8 mouse cellular contexts compared by ENCODE assay signal in the genomic region with DNA sequence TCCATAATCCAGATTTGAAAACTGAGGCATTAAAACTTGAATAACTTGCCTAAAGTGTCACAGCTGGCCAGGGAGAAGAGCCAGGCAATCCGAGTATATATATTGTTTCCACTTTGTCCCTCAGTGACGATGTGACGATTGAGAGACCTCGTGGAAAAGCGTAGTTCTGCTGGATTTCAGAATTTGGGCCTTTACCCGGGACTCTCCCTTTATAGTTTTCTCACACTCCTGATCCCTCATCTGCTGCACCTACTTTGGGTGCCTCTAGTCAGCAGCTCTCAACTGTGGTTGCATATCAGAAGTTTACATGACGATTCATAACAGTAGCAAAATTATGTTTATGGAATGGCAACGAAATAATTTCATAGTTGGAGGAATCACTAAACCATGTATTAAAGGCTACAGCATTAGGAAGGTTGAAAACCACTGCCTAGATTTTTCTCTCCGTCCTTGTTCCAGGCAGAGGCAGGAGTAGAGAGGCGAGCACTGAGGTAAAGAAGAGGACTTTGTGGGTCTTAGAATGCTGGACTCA. TPM values are rescaled to one million over a fixed set of nuclear protein-coding genes. Genes with fewer than 3 reads are reported as not detected.
DNase-seq lines count a peak whose midpoint lies in the region; ATAC-seq and TF ChIP-seq lines count a peak whose summit lies in the region.

No protein-coding gene starts in this region.

- WGBS in heart, embryonic 10.5 days = 36% methylated on average over 10 of the region's 10 CpGs
- 25% methylated on average over 10 of the region's 10 CpGs for WGBS in heart, embryonic 14.5 days
- 6% methylated on average over 10 of the region's 10 CpGs for WGBS in liver, embryonic 16.5 days (ENCODE audit: insufficient replicate concordance)

- H3K9me3 ChIP-seq in heart, embryonic 10.5 days = no peaks in the 10 kb centered on the region
- no peaks in the 10 kb centered on the region for H3K9me3 ChIP-seq in ES-E14 (ENCODE audit: control insufficient read depth, insufficient read depth, low read depth, low read length)
- no peaks in the 10 kb centered on the region for H3K9me3 ChIP-seq in heart, embryonic 14.5 days (ENCODE audit: control insufficient read depth, low read length)
- H3K9me3 ChIP-seq in liver, embryonic 16.5 days (replicated peaks; ENCODE audit: control insufficient read depth, low read length) = no peaks in the 10 kb centered on the region

- peak overlapping the region; percentile 87 for H3K4me2 ChIP-seq in heart, embryonic 14.5 days (ENCODE audit: low read length)
- peak overlapping the region; percentile 62 for H3K4me2 ChIP-seq in liver, embryonic 16.5 days (ENCODE audit: low read depth, low read length)

- H3K36me3 ChIP-seq in heart, embryonic 10.5 days = peaks cover 3% of the 10 kb centered on the region; the same call in 1 of the 2 replicates
- H3K36me3 ChIP-seq in ES-E14 (ENCODE audit: control insufficient read depth, insufficient read depth, low read length, poor library complexity, severe bottlenecking) = peaks cover 5% of the 10 kb centered on the region; the same call in 1 of the 2 replicates
- no peaks in the 10 kb centered on the region for H3K36me3 ChIP-seq in heart, embryonic 14.5 days (ENCODE audit: control insufficient read depth, insufficient read depth, low read length)
- no peaks in the 10 kb centered on the region for H3K36me3 ChIP-seq in liver, embryonic 16.5 days (ENCODE audit: control insufficient read depth, insufficient read depth)

- H3K27ac ChIP-seq in heart, embryonic 10.5 days = peak overlapping the region; percentile 97
- H3K27ac ChIP-seq in ES-E14 (ENCODE audit: insufficient read depth, low read depth, low read length, poor library complexity, severe bottlenecking) = no peak overlapping the region
- H3K27ac ChIP-seq in heart, embryonic 14.5 days (replicated peaks in 1 of 2; ENCODE audit: control insufficient read depth in 1 of 2, insufficient read depth in 1 of 2, low read depth in 2 of 2, low read length in 2 of 2) = peak overlapping the region; percentile 41 to 77; a peak in 3 of 4 replicates
- H3K27ac ChIP-seq in liver, embryonic 16.5 days (ENCODE audit: low read length) = peak overlapping the region; percentile 88

- no peaks in the 10 kb centered on the region for H3K27me3 ChIP-seq in heart, embryonic 10.5 days (ENCODE audit: insufficient read depth, poor library complexity, severe bottlenecking)
- H3K27me3 ChIP-seq in heart, embryonic 14.5 days (ENCODE audit: control insufficient read depth, insufficient read depth, low read length) = no peaks in the 10 kb centered on the region
- no peaks in the 10 kb centered on the region for H3K27me3 ChIP-seq in liver, embryonic 16.5 days (ENCODE audit: control insufficient read depth, insufficient read depth, low read depth, low read length)

- intact Hi-C loops in heart, postnatal 25 days (cut with DNase I) = no loop called here

- H3K4me1 ChIP-seq in heart, embryonic 10.5 days = peaks cover 32% of the 10 kb centered on the region
- H3K4me1 ChIP-seq in ES-E14 (ENCODE audit: control insufficient read depth in 2 of 2, insufficient read depth in 2 of 2, low read length in 2 of 2, poor library complexity in 1 of 2) = peaks cover 3 to 10% of the 10 kb centered on the region in 2 experiments; a peak in 3 of 4 replicates
- H3K4me1 ChIP-seq in heart, embryonic 14.5 days (ENCODE audit: control insufficient read depth in 2 of 2, insufficient read depth in 2 of 2, low read length in 2 of 2) = peaks cover 5 to 23% of the 10 kb centered on the region in 2 experiments
- peaks cover 13% of the 10 kb centered on the region for H3K4me1 ChIP-seq in liver, embryonic 16.5 days (ENCODE audit: control insufficient read depth, low read depth, low read length)

- in situ Hi-C loops in ES-E14 (cut with MboI; ENCODE audit: low sequenced_read_pairs in 2 of 2, unreplicated experiment in 2 of 2) = loop anchor here in 1 of 2 experiments (25.0 kb wide), 1 partner anchor 285 kb away; no protein-coding TSS in a partner anchor

- peak overlapping the region; percentile 92 for H3K4me3 ChIP-seq in heart, embryonic 10.5 days
- peak overlapping the region; percentile 78 to 80 for H3K4me3 ChIP-seq in ES-E14 (ENCODE audit: insufficient read depth in 1 of 2, low read depth in 1 of 2, low read length in 2 of 2, poor library complexity in 1 of 2, severe bottlenecking in 1 of 2)
- H3K4me3 ChIP-seq in heart, embryonic 14.5 days (ENCODE audit: control insufficient read depth in 1 of 2, insufficient read depth in 1 of 2, low read depth in 1 of 2, low read length in 2 of 2) = peak overlapping the region; percentile 85 to 90
- H3K4me3 ChIP-seq in liver, embryonic 16.5 days (ENCODE audit: low read depth, low read length) = peak overlapping the region; percentile 86

- peak overlapping the region; percentile 88 for H3K9ac ChIP-seq in ES-E14 (ENCODE audit: insufficient read depth, low read depth, low read length, poor library complexity, severe bottlenecking)
- peak overlapping the region; percentile 89 for H3K9ac ChIP-seq in heart, embryonic 14.5 days (ENCODE audit: low read length)
- peak overlapping the region; percentile 87 for H3K9ac ChIP-seq in liver, embryonic 16.5 days (ENCODE audit: low read depth, low read length)

- no peak for ATAC-seq in heart, embryonic 14.5 days (ENCODE audit: insufficient number of reproducible peaks, insufficient read depth, low FRiP score, low read depth)
- no peak for ATAC-seq in liver, embryonic 16.5 days (ENCODE audit: low read depth)

- no peak for DNase-seq in heart, embryonic 10.5 days (ENCODE audit: low spot score)
- DNase-seq in heart, postnatal 25 days (ENCODE audit: low spot score) = no peak
- DNase-seq in ES-E14 (ENCODE audit: low read depth, low spot score) = no peak
- no peak for DNase-seq in MN1 (ENCODE audit: low spot score)
- DNase-seq in gastrocnemius, adult 18-20 months (ENCODE audit: low spot score) = no peak
- DNase-seq in thymus, postnatal 14 days = no peak

TF ChIP-seq in ES-E14, 5 proteins besides CTCF, POLR2A, EP300 and RAD21:
- TF ChIP-seq MAFK (IDR thresholded peaks at IDR 0.05; ENCODE audit: insufficient read depth, low read depth, low read length) (no peak), ZNF384 (IDR thresholded peaks at IDR 0.05; ENCODE audit: low read depth, low read length) (no peak), HCFC1 (IDR thresholded peaks at IDR 0.05; ENCODE audit: borderline replicate concordance, insufficient read depth, low read length) (no peak), CHD2 (IDR thresholded peaks at IDR 0.05; ENCODE audit: low read depth, low read length) (no peak), ZC3H11A (IDR thresholded peaks at IDR 0.05; ENCODE audit: borderline replicate concordance, low read depth, low read length) (no peak)

RNA-seq across cellular contexts. Expression of gene Sfxn1, which starts 0.9 kb away (rescaled TPM):
- polyA plus RNA-seq in heart, embryonic 10.5 days (2016; fragmentation: Nextera tagmentation; extraction: Ambion mirVana) = 36.9 and 59.4 TPM in 2 replicates
- 1 to 10 TPM; 6.8 to 7.7 TPM for total RNA-seq in heart, postnatal 25 days (2021)
- total RNA-seq in ES-E14 (2012; rRNA removed) = 36.1 and 57.7 TPM in 2 replicates
- polyA plus RNA-seq in heart, embryonic 14.5 days (2014; fragmentation: Nextera tagmentation; extraction: Ambion mirVana) = 25.1 and 26.7 TPM in 2 replicates
- polyA plus RNA-seq in liver, embryonic 16.5 days (2015; fragmentation: Nextera tagmentation; extraction: Ambion mirVana) = 53.5 and 54.0 TPM in 2 replicates
- total RNA-seq in gastrocnemius, adult 18-20 months (2021) = 1 to 10 TPM; 1.4 to 1.6 TPM

RNA-seq across cellular contexts. Expression of gene Drd1, which starts 17.1 kb away (rescaled TPM):
- polyA plus RNA-seq in heart, embryonic 10.5 days (2016; fragmentation: Nextera tagmentation; extraction: Ambion mirVana) = 0.09 and 0.25 TPM in 2 replicates
- total RNA-seq in heart, postnatal 25 days (2021) = 1 to 10 TPM in 1 of 2 experiments, under 1 TPM in 1; 0.28 to 1.1 TPM
- not detected in 2 replicates for total RNA-seq in ES-E14 (2012; rRNA removed)
- polyA plus RNA-seq in heart, embryonic 14.5 days (2014; fragmentation: Nextera tagmentation; extraction: Ambion mirVana) = 0.20 TPM in 1 of 2 replicates, not detected in the other
- polyA plus RNA-seq in liver, embryonic 16.5 days (2015; fragmentation: Nextera tagmentation; extraction: Ambion mirVana) = not detected in 2 replicates
- under 1 TPM; 0.07 to 0.48 TPM for total RNA-seq in gastrocnemius, adult 18-20 months (2021)
